ENCODE assay signal across 19 mouse cellular contexts in the genomic region with DNA sequence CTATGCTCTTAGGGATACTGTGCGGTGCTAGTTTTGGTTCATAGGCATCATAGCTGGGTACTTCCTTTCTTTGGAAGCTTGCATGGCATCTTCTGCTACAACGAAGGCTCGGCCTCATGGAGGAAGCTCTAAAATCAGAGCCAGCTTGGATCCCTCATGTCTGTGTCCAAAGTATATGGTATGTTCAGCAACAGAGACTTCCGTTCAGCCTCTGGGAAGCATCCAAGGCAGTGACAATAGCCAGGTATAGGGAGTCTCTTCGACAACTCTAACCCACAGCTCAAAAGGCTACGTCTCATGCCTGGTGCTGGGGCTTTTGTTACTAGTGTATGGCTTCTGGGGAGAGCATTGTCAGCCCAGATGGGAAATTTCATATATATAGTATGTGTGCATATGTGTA. TPM values are rescaled to one million over a fixed set of nuclear protein-coding genes. Genes with fewer than 3 reads are reported as not detected.
DNase-seq lines count a peak whose midpoint lies in the region; ATAC-seq and TF ChIP-seq lines count a peak whose summit lies in the region.
"Had no signal": no experiment of that assay in that cellular context is flagged by ENCODE, and none has a peak within 500 bp of the region (broad histone marks: within the 10 kb centered on the region; RNA-seq: fewer than 3 reads in every experiment).

No protein-coding gene starts in this region.

- peaks cover 6% of the 10 kb centered on the region; the same call in 1 of the 2 replicates for H3K4me1 ChIP-seq in heart, embryonic 10.5 days
- no peaks in the 10 kb centered on the region for H3K4me1 ChIP-seq in midbrain, embryonic 11.5 days (ENCODE audit: control insufficient read depth, insufficient read depth, low read length)
- H3K4me1 ChIP-seq in midbrain, postnatal 0 days (ENCODE audit: insufficient read depth, low read length), result no peaks in the 10 kb centered on the region

- H3K9me3 ChIP-seq in heart, embryonic 10.5 days, result no peaks in the 10 kb centered on the region
- H3K9me3 ChIP-seq in midbrain, embryonic 11.5 days (ENCODE audit: control insufficient read depth, low read length), result no peaks in the 10 kb centered on the region
- no peaks in the 10 kb centered on the region for H3K9me3 ChIP-seq in midbrain, postnatal 0 days (ENCODE audit: low read length)
- H3K9me3 ChIP-seq: G1E had no signal

- H3K36me3 ChIP-seq in heart, embryonic 10.5 days, result peaks cover 16% of the 10 kb centered on the region; the same call in 1 of the 2 replicates
- no peaks in the 10 kb centered on the region for H3K36me3 ChIP-seq in midbrain, embryonic 11.5 days (ENCODE audit: control insufficient read depth, insufficient read depth, low read length)
- no peaks in the 10 kb centered on the region for H3K36me3 ChIP-seq in midbrain, postnatal 0 days (ENCODE audit: insufficient read depth, low read length)
- H3K36me3 ChIP-seq: G1E had no signal

- no peak overlapping the region for H3K4me3 ChIP-seq in heart, embryonic 10.5 days
- no peak overlapping the region for H3K4me3 ChIP-seq in midbrain, embryonic 11.5 days (ENCODE audit: low read depth, low read length)
- H3K4me3 ChIP-seq in midbrain, postnatal 0 days (ENCODE audit: low read depth, low read length), result no peak overlapping the region

- H3K4me2 ChIP-seq in midbrain, embryonic 11.5 days, result no peak overlapping the region
- H3K4me2 ChIP-seq in midbrain, postnatal 0 days (ENCODE audit: low read depth, low read length, poor library complexity, severe bottlenecking), result no peak overlapping the region

- WGBS in heart, embryonic 10.5 days, result 92% methylated on average over 6 of the region's 6 CpGs
- WGBS in midbrain, embryonic 11.5 days, result 94% methylated on average over 6 of the region's 6 CpGs
- WGBS in midbrain, postnatal 0 days, result 94% methylated on average over 6 of the region's 6 CpGs

- no peak overlapping the region for H3K9ac ChIP-seq in midbrain, embryonic 11.5 days (ENCODE audit: low read length)
- H3K9ac ChIP-seq in midbrain, postnatal 0 days (replicated peaks; ENCODE audit: low read length, poor library complexity, severe bottlenecking), result no peak overlapping the region

- TF ChIP-seq CTCF in midbrain, postnatal 0 days (IDR thresholded peaks at IDR 0.05), result no peak

- ATAC-seq in midbrain, embryonic 11.5 days (ENCODE audit: low FRiP score), result no peak
- ATAC-seq in midbrain, postnatal 0 days (ENCODE audit: low FRiP score), result no peak
- ATAC-seq: activated CD4-positive, CD25-positive, alpha-beta regulatory T cell, adult 4 months; CD4-positive, CD25-positive, alpha-beta regulatory T cell, adult 4 months; Patski had no signal

- H3K27ac ChIP-seq in heart, embryonic 10.5 days, result no peak overlapping the region
- no peak overlapping the region for H3K27ac ChIP-seq in midbrain, embryonic 11.5 days (ENCODE audit: low read depth, low read length)
- H3K27ac ChIP-seq in midbrain, postnatal 0 days (ENCODE audit: low read depth, low read length), result no peak overlapping the region

- H3K27me3 ChIP-seq in heart, embryonic 10.5 days (ENCODE audit: insufficient read depth, poor library complexity, severe bottlenecking), result no peaks in the 10 kb centered on the region
- no peaks in the 10 kb centered on the region for H3K27me3 ChIP-seq in midbrain, embryonic 11.5 days (ENCODE audit: control insufficient read depth, insufficient read depth, low read length)
- no peaks in the 10 kb centered on the region for H3K27me3 ChIP-seq in midbrain, postnatal 0 days (ENCODE audit: insufficient read depth, low read length)
- H3K27me3 ChIP-seq: CH12.LX, Patski had no signal

- DNase-seq in heart, adult 11 months, result peak; percentile 71
- no peak for DNase-seq in heart, embryonic 10.5 days (ENCODE audit: low spot score)
- peak; percentile 51 for DNase-seq in midbrain, embryonic 11.5 days (ENCODE audit: low spot score, missing footprints)
- no peak for DNase-seq in midbrain, postnatal 0 days (ENCODE audit: low spot score)
- DNase-seq: adrenal gland, adult 2 months; adrenal gland, adult 8-10 months; adrenal gland, postnatal 10 days; adrenal gland, postnatal 14 days; adrenal gland, postnatal 25 days; adrenal gland, postnatal 36 days; B cell, adult 2 months; cerebellum, adult 11 months; cerebellum, adult 11-12 months; cerebellum, adult 18-20 months had no signal

RNA-seq across cellular contexts. Expression of gene Map7, which starts 46.8 kb away (rescaled TPM):
- 3.8 and 4.8 TPM in 2 replicates for polyA plus RNA-seq in heart, embryonic 10.5 days (2016; fragmentation: Nextera tagmentation; extraction: Ambion mirVana)
- polyA plus RNA-seq in midbrain, embryonic 11.5 days (2014; fragmentation: Nextera tagmentation; extraction: Ambion mirVana), result 5.6 and 6.3 TPM in 2 replicates
- total RNA-seq in midbrain, postnatal 0 days (2014; rRNA removed), result 8.3 and 13.9 TPM in 2 replicates
- polyA plus RNA-seq in midbrain, postnatal 0 days (2015; fragmentation: Nextera tagmentation; extraction: Ambion mirVana), result 6.6 and 8.7 TPM in 2 replicates

Comparison
In these comparisons a context has a peak if more than half of its experiments do, and no peak if none do; other contexts are left out.
1. DNase-seq: peak in heart, adult 11 months (single experiment) and midbrain, embryonic 11.5 days (single experiment); none in heart, embryonic 10.5 days (single experiment) and midbrain, postnatal 0 days (single experiment).